Mouse (Mus musculus) thymus, postnatal 10 days (tissue): Measurements from ENCODE around the gene Osbpl9.
A peak's percentile ranks its signal among the peaks of the same experiment; 100 is the strongest.

Source experiments
- DNase-seq, 2 experiments: peaks; one replicate each; pipeline ENCODE4 v3.0.0; 2021; ENCODE audit warnings: low spot score in 2 of 2

Gene Osbpl9

GRCm38 (mm10) chr4:109134955-109135354 lies 67.1 kb downstream of the Osbpl9 start:
- no peak for DNase-seq

- DNase-seq, result no peak
Measured at GRCm38 (mm10) chr4:109131256-109131872, 70.7 kb downstream of the Osbpl9 start.

- DNase-seq, result no peak
Measured at GRCm38 (mm10) chr4:109128971-109129370, 73.1 kb downstream of the Osbpl9 start.

GRCm38 (mm10) chr4:109128017-109128416 lies 74.1 kb downstream of the Osbpl9 start:
- DNase-seq, result no peak

GRCm38 (mm10) chr4:109126834-109127564 lies 75.1 kb downstream of the Osbpl9 start:
- no peak for DNase-seq

GRCm38 (mm10) chr4:109125746-109126425 lies 76.2 kb downstream of the Osbpl9 start:
- no peak for DNase-seq

- no peak for DNase-seq
Measured at GRCm38 (mm10) chr4:109122830-109123555, 79.1 kb downstream of the Osbpl9 start.

GRCm38 (mm10) chr4:109120735-109121134 lies 81.3 kb downstream of the Osbpl9 start:
- DNase-seq, result no peak

GRCm38 (mm10) chr4:109119641-109120125 lies 82.4 kb downstream of the Osbpl9 start:
- DNase-seq, result no peak

- no peak for DNase-seq
Measured at GRCm38 (mm10) chr4:109118327-109118659, 83.8 kb downstream of the Osbpl9 start.

- DNase-seq, result peak; percentile 89 to 90
Measured at GRCm38 (mm10) chr4:109117596-109118326, 84.3 kb downstream of the Osbpl9 start.

GRCm38 (mm10) chr4:109116938-109117337 lies 85.1 kb downstream of the Osbpl9 start:
- no peak for DNase-seq

- no peak for DNase-seq
Measured at GRCm38 (mm10) chr4:109116494-109116893, 85.6 kb downstream of the Osbpl9 start.

GRCm38 (mm10) chr4:109115742-109116141 lies 86.3 kb downstream of the Osbpl9 start:
- DNase-seq, result no peak

- DNase-seq, result no peak
Measured at GRCm38 (mm10) chr4:109114308-109114707, 87.8 kb downstream of the Osbpl9 start.

- no peak for DNase-seq
Measured at GRCm38 (mm10) chr4:109112915-109113505, 89.1 kb downstream of the Osbpl9 start.

GRCm38 (mm10) chr4:109110978-109111377 lies 91.1 kb downstream of the Osbpl9 start:
- DNase-seq, result no peak

GRCm38 (mm10) chr4:109109686-109110085 lies 92.4 kb downstream of the Osbpl9 start:
- DNase-seq, result no peak

GRCm38 (mm10) chr4:109109012-109109411 lies 93.1 kb downstream of the Osbpl9 start:
- no peak for DNase-seq

GRCm38 (mm10) chr4:109106594-109106993 lies 95.5 kb downstream of the Osbpl9 start:
- DNase-seq, result no peak

- DNase-seq, result no peak
Measured at GRCm38 (mm10) chr4:109106034-109106433, 96.0 kb downstream of the Osbpl9 start.
